Mouse (Mus musculus) thymus, postnatal 0 days (tissue): ENCODE data around the gene Pmf1. TPM values are rescaled to one million over a fixed set of nuclear protein-coding genes. Genes with fewer than 3 reads are reported as not detected.

Source experiments
- DNase-seq: peaks from one replicate; pipeline ENCODE4 v3.0.0-alpha.2; 2015; ENCODE audit warnings: low spot score
- polyA plus RNA-seq: library from polyadenylated mRNA; unstranded; fragments of >200 nt; fragmentation: Nextera tagmentation; extraction: Ambion mirVana; gene quantifications from 2 replicates; pipeline ENCODE4 v1.2.1, GENCODE M21; 2015

The Pmf1 gene
- 144 and 151 TPM in 2 replicates for polyA plus RNA-seq

DNA sequence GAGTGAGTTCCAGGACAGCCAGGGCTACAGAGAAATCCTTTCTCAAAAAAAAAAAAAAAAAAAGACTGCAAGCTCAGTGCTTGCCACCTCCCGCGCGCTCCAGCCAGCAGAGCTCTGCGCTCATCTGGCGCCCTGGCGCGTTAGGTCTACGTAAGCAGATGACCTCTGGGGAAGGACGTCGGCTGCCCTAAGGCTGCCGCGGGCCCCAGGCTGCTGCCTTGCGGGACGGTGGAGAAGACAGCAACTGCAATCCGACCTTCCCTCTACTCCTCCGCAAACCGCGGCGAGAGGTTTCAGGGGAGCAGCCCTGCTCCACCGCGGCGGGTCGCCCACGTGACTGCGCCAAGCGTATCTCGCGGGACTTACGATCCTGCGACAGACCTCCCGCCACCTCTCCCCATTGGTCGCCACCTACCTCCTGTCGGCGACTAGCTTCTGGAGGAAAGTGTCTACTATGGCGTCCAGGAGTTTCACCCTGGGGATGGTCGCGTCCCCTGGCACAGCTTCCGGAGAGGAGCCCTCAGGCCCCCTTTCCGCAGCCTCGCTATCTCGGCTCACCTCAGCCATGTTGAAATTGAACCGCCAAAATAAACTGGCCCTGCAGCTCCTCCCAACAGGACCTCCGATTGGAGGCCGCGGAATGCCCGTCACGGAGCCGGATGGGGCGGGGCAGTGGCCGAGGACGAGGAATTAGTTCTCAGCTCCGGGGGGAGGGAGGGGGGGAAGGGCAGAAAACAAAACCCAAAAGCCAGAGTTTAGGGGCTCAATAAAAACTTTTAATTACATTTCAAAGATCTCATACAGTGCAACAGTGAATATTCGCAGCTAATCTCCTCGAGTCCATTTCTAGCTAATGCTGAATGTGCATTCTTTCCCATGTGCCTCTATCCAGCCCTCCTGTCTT is at the start of gene Pmf1:
Pmf1 (minus strand) TSS at position 591 of the 904 bp plus-strand sequence.
- peak; percentile 93 for DNase-seq

GRCm38 (mm10) chr3:88458778-88459219 is 48.7 kb upstream of the Pmf1 start:
- DNase-seq: no peak

DNA sequence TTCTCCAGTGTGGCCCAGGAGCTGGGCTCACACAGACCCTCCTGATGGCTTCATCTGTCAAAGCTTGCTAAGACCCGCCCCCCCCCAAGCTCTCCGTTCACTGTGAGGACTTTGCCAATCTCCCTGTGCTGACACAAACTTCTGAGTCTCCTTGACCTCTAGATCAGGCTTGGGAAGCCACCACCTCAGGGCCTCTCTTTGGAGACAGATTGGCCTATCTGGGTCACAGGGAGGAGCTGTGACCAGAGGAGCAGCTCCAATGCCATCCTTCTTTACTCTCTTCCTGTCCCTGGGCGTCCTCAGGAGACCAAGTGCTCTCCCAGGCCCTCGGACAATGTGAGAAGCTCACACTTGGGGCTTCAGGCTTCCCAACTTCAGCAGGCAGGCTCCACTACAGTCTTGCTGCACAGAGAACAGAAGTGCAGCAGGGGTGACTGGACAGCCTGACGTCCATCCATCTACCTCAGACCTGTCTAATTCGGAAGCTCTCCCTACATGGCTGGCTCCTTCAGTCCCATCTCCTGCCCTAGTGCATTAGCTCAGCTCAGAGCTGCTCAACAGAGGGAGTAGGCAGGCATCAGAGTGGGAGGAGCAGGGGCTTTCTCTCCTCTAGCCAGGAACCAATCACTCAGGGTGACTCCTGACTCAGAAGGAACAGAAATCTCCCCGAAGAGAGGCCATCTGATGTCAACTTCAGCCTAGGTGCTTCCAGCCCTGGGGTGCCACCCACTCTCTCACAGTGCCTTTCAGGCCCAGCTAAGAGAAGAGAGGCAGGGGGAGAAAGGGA is 46.8 kb upstream of the Pmf1 start:
- no peak for DNase-seq

- no peak for DNase-seq
Measured at GRCm38 (mm10) chr3:88456313-88456712, 46.2 kb upstream of the Pmf1 start.

DNA sequence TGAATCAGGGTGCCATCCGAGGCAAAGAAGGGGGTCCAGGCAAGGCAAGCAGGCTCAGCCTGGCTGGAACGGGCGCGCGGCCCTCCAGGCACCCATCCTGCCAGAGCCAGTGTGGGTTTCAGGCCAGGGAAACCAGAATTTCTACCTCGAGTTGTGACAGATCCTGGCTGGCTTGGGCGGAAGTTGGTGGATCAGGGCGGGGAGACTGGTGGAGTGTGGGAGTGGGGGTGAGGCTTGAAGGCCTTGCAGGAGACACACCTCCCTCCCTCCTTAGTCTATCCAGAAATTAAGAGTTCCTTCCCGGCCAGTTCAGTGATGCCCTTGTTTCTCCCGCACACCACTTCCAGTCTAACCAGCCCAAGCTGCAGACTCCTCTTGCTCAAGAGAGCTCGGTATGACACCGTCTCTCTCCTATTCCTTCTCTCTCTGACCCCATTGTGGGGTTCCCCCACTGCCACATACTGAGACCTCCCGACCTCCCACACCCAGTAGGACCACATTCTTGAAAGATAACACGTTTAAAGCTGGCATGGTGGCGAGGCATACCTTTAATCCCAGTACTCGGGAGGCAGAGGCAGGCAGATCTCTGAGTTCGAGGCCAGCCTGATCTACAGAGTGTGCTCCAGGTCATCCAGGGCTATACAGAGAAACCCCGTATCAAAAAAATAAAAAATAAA is 45.6 kb upstream of the Pmf1 start:
- no peak for DNase-seq

DNA sequence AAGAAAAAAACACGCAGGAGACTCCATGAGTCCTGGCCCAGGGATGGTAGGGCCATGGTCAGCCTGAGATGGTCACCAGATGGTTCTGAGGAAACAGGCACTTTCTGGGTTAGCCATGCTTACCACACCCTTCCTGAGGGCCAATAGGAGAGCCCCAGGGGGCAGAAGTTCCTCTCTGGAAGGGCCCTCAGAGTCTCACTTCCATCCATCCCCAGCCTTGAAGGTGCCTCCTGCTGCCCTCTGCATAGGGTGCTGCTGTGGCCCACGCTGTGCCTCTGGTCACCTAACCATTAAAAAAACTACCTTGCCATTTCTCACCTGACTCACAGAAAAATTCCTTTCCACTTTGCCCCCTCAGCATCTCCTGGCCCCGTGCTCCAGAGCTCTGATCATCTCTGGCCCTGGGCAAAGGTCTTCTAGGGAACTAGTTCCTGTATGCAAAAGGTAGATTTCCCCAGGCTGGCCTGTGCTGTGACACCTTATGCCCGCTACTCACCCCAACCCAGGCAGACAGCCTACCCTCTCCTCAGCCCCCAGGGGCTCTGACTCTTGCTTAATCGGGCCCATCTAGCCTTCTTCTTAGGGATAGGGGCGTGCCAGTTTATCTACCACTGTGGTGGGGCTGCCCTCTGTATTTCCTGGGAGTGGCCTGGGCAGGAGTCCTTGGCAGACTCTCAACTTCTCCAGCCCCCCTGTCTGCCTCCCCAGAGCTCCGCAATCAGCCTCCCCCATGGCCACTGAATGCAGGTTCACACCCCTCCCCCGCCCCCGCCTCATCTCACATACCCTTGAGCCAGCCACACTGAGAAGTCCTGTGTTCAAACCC is 44.8 kb upstream of the Pmf1 start:
- no peak for DNase-seq

DNA sequence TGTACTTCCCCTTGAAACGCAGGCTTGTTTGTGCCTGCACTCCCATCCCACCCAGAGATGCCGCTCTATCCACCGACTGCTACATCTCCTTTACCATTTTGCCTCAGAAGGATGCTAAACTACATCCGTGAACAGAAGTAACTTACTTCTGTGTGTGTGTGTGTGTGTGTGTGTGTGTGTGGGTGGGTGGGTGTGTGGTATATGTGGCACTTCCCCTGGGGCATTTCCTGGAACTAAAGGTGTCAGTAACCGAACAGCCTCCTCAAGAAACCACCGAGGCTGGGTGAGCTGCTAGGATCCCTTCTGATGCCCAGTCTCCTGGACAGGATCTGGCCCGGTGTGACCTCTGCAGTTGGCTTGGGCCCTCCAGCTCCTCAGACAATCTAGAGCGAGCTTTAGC is 43.9 kb upstream of the Pmf1 start:
- DNase-seq: peak; percentile 73

- DNase-seq: peak; percentile 67
Measured at GRCm38 (mm10) chr3:88453369-88453768, 43.2 kb upstream of the Pmf1 start.

GRCm38 (mm10) chr3:88452716-88453115 is 42.6 kb upstream of the Pmf1 start:
- DNase-seq: no peak

DNA sequence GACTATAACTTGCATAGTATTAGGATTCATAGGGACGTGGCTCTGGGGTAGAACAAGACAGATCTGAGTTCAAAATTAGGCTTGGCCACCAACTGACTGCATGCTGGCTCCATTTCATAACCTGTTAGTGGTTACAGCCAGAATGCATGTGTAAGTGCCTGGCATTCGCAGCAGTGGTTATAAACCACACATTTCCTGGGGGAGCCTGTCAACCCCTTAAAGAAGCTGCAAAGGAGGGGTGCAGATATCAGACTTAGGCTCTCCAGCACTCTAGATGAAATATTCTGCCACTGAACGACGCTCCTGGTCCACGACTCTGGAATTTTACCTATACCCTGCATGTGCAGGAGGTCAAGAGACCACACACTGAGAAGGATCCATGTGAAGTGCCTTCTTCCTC is 42.1 kb upstream of the Pmf1 start:
- DNase-seq: peak; percentile 59

DNA sequence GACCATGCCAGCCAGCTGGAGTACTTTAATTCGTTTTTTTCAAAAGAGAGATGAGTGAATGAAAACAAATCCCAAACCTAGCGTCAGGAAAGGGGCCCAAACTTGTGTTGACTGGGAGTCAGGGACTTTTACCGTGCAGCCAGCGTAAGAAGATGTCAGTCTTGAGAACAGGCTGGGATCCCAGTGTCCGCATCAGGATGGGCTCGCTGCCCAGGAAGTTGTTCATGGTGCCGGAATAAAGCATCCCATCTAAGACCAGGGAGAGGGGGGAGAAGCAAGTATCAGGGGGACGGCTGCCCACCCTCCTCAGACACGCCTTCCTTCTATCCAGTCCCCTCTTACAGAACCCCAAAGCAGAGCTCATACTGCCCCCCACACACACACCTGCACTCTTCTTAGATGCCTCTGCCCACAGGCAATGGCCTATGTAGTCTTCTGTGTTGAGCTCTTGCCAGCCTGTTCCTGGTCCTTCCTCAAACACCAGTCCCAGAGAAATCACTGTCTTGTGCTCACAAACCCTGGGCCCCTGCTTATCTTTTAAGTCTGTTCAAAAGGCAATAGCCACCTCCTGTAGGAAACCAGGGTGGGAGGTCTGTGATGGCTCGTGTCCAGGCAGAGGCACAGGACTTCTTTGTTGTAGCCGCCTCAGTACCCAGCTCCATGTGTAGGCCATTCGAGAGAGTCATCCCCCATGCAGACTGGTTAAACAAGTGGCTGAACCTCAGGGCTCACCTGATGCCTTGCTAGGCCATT is 40.4 kb upstream of the Pmf1 start:
- DNase-seq: no peak

DNA sequence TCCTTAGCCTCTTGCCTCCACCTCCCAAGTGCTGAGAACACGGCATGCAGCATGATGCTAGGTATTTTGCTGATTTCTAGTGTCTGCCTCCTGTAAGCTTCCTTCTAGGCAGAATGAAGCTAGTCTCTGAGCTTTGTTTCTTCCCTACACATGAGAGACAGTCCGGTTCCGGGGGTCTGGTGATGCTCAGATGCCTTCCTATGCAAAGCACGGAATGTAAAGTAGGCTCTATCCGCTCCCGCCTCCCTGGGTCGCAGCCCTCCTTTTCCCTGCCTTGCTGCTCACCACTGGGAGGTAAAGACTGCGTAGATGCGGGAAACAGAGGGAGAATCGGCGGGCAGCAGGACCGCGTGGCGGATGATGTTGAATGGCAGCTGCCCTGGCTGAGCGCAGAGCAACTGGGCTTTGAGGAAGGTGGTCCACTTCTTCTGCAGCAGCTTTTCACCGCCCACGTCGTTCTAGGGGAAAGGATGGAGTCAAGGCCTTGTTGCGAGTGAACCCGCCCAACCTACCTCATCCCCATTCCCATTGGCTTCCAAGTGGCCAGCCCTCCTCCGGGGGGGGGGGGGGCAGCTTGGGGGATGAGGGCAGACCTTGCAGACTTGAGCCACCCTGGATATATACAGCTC is 39.4 kb upstream of the Pmf1 start:
- DNase-seq: no peak

DNA sequence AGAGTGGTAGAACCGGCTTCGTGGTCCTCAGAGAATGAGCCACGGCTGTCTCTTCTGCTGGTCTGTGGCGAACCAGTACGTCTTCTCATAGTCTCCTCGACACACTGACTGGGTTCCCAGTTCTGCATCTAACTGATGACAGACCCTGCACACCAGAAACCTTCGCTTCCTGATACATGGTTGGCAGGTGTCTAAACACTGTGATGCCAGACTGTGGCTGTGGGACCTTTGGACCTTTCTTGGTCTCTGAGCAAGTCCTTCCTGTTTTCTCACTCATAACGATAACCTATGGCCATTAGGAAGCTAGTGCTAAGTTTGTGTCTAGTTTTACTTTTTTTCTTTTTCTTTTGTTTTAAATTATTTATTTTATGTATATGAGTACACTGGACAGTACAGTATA is 38.3 kb upstream of the Pmf1 start:
- no peak for DNase-seq

GRCm38 (mm10) chr3:88447676-88448183 is 37.6 kb upstream of the Pmf1 start:
- DNase-seq: no peak

- no peak for DNase-seq
Measured at GRCm38 (mm10) chr3:88446471-88447123, 36.5 kb upstream of the Pmf1 start.

DNA sequence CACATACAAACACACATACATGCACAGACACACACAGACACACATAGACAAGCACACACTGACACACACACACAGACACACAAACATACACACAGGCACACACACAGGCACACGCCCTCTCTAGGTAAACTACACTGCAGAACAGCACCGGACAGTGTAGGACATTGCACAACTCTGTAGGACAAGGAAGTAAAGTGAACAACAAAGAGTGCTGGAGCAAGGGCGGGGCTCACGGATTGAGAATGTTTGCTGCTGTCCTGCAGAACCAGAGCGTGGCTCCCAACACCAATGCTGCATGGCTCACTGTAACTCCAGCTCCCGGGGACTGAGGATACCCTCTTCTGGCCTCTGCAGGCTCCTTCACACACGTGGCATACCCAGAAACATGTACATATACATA is 32.8 kb upstream of the Pmf1 start:
- no peak for DNase-seq

- no peak for DNase-seq
Measured at GRCm38 (mm10) chr3:88442488-88442887, 32.4 kb upstream of the Pmf1 start.

DNA sequence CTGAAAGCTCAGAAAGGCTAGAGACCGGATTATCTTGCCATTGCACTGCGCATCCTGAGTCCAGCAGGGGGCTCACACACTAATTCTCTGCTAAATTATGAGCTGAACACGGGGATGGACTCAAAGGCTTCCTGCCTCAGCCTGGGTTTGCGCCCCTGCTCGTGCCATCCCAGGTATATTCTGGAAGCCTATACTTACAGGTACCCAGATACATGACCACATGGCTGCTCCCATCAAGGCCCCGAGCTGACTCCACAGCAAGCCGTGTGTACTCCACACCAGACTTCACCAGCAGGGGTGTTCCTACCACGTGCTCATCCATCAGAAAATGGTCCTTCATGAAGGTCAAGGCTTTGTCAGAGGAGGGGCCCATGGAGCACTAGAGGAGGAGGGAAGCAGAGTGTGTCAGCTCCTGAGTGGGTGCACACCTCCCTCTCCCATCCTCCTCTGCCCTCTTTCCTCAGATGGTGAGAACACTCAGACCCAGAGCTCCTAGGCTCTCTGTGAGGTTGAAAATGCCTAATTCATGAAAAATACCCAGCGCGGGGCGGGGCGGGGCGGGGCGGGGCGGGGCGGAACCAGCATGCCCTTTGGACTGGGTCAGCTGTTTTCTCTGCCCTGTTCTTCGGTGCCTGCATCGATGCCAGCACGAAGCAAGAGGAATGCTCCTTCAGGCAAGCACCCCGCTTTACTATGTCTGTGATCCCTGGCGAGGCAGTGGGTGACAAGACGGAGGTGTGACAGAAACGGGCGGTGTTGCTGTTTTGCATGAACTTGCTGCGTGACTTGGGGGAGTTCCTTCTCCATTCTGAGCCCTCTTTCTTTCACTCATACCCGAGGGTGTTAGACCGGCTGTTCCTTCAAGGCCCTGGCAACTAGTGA is 30.6 kb upstream of the Pmf1 start:
- peak; percentile 68 for DNase-seq
